Mouse (Mus musculus): ENCODE measurements at regions not wholly inside any gene's neighbourhood (a gene's known extent, or its start where the extent isn't known, plus 50 kb on each side); places are given as distances from the start of the nearest gene placed in this dataset.

DNA sequence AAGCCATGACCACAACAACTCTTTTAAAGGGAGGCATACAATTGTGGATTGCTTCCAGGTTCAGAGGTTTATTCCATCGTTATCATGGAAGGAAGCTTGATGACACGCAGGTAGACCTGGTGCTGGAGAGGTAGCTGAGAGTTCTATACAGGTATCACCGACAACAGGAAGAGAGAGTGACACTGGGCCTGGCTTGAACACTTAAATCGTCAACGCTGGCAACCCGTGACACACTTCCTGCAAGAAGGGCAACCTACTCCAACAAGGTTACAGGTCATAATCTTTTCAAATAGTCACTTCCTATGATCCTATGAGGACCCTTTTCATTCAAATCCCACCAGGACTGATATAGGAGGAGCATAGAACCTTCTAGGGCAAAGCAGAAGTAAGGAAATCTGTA, 155.6 kb downstream of the Adamts15 start:
- 97% methylated on average over 6 of the region's 6 CpGs for WGBS
- Histone ChIP-seq H3K9me3 (no peaks in the 10 kb centered on the region), H3K4me3 (no peak overlapping the region), H3K36me3 (no peaks in the 10 kb centered on the region), H3K4me1 (replicated peaks) (0 out of 2 replicates have a peak, but pooled peaks cover 5% of the 10 kb centered on the region), H3K27ac (no peak overlapping the region), H3K27me3 (ENCODE audit: insufficient read depth, poor library complexity, severe bottlenecking) (no peaks in the 10 kb centered on the region)
- no peak for DNase-seq (ENCODE audit: low spot score)

- 69% methylated on average over 3 of the region's 3 CpGs for WGBS
- no peak for DNase-seq (ENCODE audit: low spot score)
- Histone ChIP-seq H3K27ac (no peak overlapping the region), H3K4me3 (no peak overlapping the region), H3K36me3 (no peaks in the 10 kb centered on the region), H3K9me3 (no peaks in the 10 kb centered on the region), H3K27me3 (ENCODE audit: insufficient read depth, poor library complexity, severe bottlenecking) (no peaks in the 10 kb centered on the region), H3K4me1 (replicated peaks) (0 out of 2 replicates have a peak, but pooled peaks cover 5% of the 10 kb centered on the region)
Observed at GRCm38 (mm10) chr9:30766171-30766570, 156.1 kb downstream of the Adamts15 start.

DNA sequence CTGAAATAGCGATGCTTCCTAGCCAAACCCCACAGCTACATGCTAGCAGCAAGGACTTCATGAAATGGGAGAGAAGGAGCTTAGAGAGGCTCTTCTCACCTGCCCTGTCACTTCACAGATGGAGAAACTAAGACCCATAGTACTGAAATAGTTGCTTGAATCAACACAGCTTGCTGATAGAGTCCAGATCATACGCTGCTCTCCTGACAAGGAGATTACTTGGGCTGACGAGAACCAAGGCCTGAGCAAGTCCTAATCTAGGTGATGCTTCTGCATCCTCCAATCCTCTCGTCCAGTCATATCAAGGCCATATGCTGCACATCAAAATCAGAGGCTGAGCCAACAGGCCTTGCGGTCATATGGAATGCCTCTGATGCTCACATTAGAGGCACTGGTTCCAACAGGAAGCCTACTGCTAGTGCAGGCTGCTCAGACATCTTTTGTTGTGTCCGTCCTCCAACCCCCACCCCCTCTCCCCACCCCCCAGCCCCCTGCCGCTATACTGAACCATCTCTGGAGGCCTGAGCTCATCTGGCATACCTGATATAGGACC, 157.2 kb downstream of the Adamts15 start:
- Histone ChIP-seq H3K4me1 (replicated peaks) (0 out of 2 replicates have a peak, but pooled peaks cover 5% of the 10 kb centered on the region), H3K9me3 (no peaks in the 10 kb centered on the region), H3K36me3 (no peaks in the 10 kb centered on the region), H3K27me3 (ENCODE audit: insufficient read depth, poor library complexity, severe bottlenecking) (no peaks in the 10 kb centered on the region), H3K27ac (no peak overlapping the region), H3K4me3 (no peak overlapping the region)
- DNase-seq (ENCODE audit: low spot score), result no peak
- 79% methylated on average over 7 of the region's 7 CpGs for WGBS

GRCm38 (mm10) chr9:30762913-30763312, 159.3 kb downstream of the Adamts15 start:
- WGBS, result 86% methylated on average over 1 of the region's 1 CpGs
- DNase-seq (ENCODE audit: low spot score), result no peak
- H3K27me3 ChIP-seq (ENCODE audit: insufficient read depth, poor library complexity, severe bottlenecking), result no peaks in the 10 kb centered on the region
- H3K9me3 ChIP-seq, result no peaks in the 10 kb centered on the region
- H3K27ac ChIP-seq, result no peak overlapping the region
- no peaks in the 10 kb centered on the region for H3K36me3 ChIP-seq
- no peak overlapping the region for H3K4me3 ChIP-seq
- 0 out of 2 replicates have a peak, but pooled peaks cover 5% of the 10 kb centered on the region for H3K4me1 ChIP-seq (replicated peaks)

- no peak for DNase-seq (ENCODE audit: low spot score)
- Histone ChIP-seq H3K4me3 (no peak overlapping the region), H3K9me3 (no peaks in the 10 kb centered on the region), H3K36me3 (no peaks in the 10 kb centered on the region), H3K27me3 (ENCODE audit: insufficient read depth, poor library complexity, severe bottlenecking) (no peaks in the 10 kb centered on the region), H3K27ac (no peak overlapping the region), H3K4me1 (replicated peaks) (no peaks in the 10 kb centered on the region)
- WGBS, result 93% methylated on average over 3 of the region's 3 CpGs
Observed at GRCm38 (mm10) chr9:30758121-30758520, 164.1 kb downstream of the Adamts15 start.

- Histone ChIP-seq H3K27me3 (ENCODE audit: insufficient read depth, poor library complexity, severe bottlenecking) (no peaks in the 10 kb centered on the region), H3K4me3 (no peak overlapping the region), H3K4me1 (replicated peaks) (no peaks in the 10 kb centered on the region), H3K36me3 (no peaks in the 10 kb centered on the region), H3K9me3 (no peaks in the 10 kb centered on the region), H3K27ac (no peak overlapping the region)
- WGBS, result 91% methylated on average over 8 of the region's 8 CpGs
- no peak for DNase-seq (ENCODE audit: low spot score)
Observed at GRCm38 (mm10) chr9:30757406-30757805, 164.8 kb downstream of the Adamts15 start.

GRCm38 (mm10) chr9:30756796-30757195, 165.5 kb downstream of the Adamts15 start:
- Histone ChIP-seq H3K4me1 (replicated peaks) (no peaks in the 10 kb centered on the region), H3K27me3 (ENCODE audit: insufficient read depth, poor library complexity, severe bottlenecking) (no peaks in the 10 kb centered on the region), H3K36me3 (no peaks in the 10 kb centered on the region), H3K27ac (no peak overlapping the region), H3K9me3 (no peaks in the 10 kb centered on the region), H3K4me3 (no peak overlapping the region)
- 88% methylated on average over 4 of the region's 4 CpGs for WGBS
- DNase-seq (ENCODE audit: low spot score), result no peak

GRCm38 (mm10) chr9:30755586-30755985, 166.7 kb downstream of the Adamts15 start:
- H3K4me3 ChIP-seq, result no peak overlapping the region
- H3K4me1 ChIP-seq (replicated peaks), result no peaks in the 10 kb centered on the region
- WGBS, result 85% methylated on average over 1 of the region's 1 CpGs
- H3K27ac ChIP-seq, result no peak overlapping the region
- H3K9me3 ChIP-seq, result no peaks in the 10 kb centered on the region
- DNase-seq (ENCODE audit: low spot score), result no peak
- H3K36me3 ChIP-seq, result no peaks in the 10 kb centered on the region
- H3K27me3 ChIP-seq (ENCODE audit: insufficient read depth, poor library complexity, severe bottlenecking), result no peaks in the 10 kb centered on the region

- DNase-seq (ENCODE audit: low spot score), result no peak
- WGBS, result 92% methylated on average over 5 of the region's 5 CpGs
- Histone ChIP-seq H3K9me3 (no peaks in the 10 kb centered on the region), H3K27ac (no peak overlapping the region), H3K36me3 (no peaks in the 10 kb centered on the region), H3K4me3 (no peak overlapping the region), H3K27me3 (ENCODE audit: insufficient read depth, poor library complexity, severe bottlenecking) (no peaks in the 10 kb centered on the region), H3K4me1 (replicated peaks) (no peaks in the 10 kb centered on the region)
Observed at GRCm38 (mm10) chr9:30754826-30755225, 167.4 kb downstream of the Adamts15 start.

- H3K9me3 ChIP-seq, result no peaks in the 10 kb centered on the region
- no peaks in the 10 kb centered on the region for H3K36me3 ChIP-seq
- no peaks in the 10 kb centered on the region for H3K27me3 ChIP-seq (ENCODE audit: insufficient read depth, poor library complexity, severe bottlenecking)
- H3K4me1 ChIP-seq (replicated peaks), result peaks cover 33% of the 10 kb centered on the region
- no peak for DNase-seq (ENCODE audit: low spot score)
- no peak overlapping the region for H3K4me3 ChIP-seq
- 24% methylated on average over 9 of the region's 9 CpGs for WGBS
- no peak overlapping the region; the same call in 1 of the 2 replicates for H3K27ac ChIP-seq
Observed at GRCm38 (mm10) chr9:30743471-30743870, 178.8 kb downstream of the Adamts15 start.

DNA sequence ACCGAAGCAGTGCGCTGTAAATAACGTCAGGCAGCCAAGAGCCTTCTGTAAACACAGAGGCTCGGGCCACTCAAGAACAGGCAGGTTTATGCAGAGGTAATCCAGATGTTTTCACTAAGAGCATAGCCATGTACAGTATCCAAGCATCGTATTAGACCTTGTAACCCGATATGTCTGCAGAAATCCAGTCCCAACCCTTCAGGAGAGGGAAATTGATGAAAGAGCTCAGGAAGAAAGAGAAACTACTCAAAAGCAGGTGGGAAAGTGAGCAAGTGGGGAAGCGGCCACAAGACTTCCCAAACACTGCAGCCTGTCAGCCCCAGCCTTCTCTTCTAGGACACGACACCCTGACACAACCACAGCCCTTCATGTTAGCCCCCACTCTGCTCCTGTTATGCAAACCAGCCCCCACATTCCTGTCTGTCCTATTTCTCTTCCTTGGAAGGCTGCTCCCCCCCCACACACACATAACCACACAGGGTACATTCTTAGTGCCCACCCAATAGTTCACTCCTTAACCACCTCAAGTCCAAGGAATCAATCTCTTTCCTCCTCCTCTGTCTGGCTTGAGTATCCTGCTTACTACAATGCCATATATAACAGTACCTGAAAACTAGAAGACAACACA, 179.7 kb downstream of the Adamts15 start:
- H3K27me3 ChIP-seq (ENCODE audit: insufficient read depth, poor library complexity, severe bottlenecking), result no peaks in the 10 kb centered on the region
- H3K27ac ChIP-seq, result no peak overlapping the region
- 76% methylated on average over 8 of the region's 8 CpGs for WGBS
- H3K9me3 ChIP-seq, result no peaks in the 10 kb centered on the region
- H3K36me3 ChIP-seq, result no peaks in the 10 kb centered on the region
- no peak for DNase-seq (ENCODE audit: low spot score)
- peaks cover 33% of the 10 kb centered on the region for H3K4me1 ChIP-seq (replicated peaks)
- no peak overlapping the region for H3K4me3 ChIP-seq

- Histone ChIP-seq H3K27ac (no peak overlapping the region), H3K27me3 (ENCODE audit: insufficient read depth, poor library complexity, severe bottlenecking) (no peaks in the 10 kb centered on the region), H3K4me3 (no peak overlapping the region), H3K36me3 (no peaks in the 10 kb centered on the region), H3K9me3 (no peaks in the 10 kb centered on the region), H3K4me1 (replicated peaks) (no peaks in the 10 kb centered on the region)
- 76% methylated on average over 2 of the region's 2 CpGs for WGBS
- DNase-seq (ENCODE audit: low spot score), result no peak
Observed at GRCm38 (mm10) chr9:30731687-30732086, 190.6 kb downstream of the Adamts15 start.

DNA sequence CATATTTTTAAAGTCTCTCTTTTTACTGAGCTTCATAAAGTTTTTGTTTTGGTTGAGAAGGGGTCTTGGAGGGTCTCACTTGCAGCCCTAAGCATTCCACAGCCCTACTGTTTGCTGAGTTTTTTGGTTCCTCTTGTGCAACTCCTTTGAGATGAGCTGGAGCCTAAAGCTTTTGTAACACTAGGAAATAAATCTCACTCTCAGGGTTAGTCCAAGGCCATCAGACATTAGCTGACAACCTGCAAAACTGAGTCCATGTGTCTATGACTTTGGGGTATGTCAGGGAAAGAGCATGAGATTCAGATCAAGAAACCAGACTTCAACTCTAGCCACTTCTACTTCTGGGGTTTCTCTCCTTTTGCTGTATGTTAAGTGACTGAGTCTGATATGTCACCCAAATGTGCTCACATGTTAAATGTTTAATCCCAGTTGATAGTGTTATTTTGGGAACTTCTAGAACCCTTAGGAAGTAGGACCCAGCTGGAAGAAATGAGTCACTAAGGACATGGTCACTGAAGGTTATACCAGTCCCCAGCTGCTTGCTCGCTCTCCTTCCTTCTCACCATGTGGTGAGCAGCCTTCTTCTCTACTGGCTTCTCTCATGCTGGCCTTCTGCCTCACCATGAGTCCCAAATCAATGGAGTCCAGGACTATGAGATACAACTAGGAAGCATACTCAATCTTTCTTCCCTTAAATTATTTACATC, 198.7 kb downstream of the Adamts15 start:
- H3K27me3 ChIP-seq (ENCODE audit: insufficient read depth, poor library complexity, severe bottlenecking), result no peaks in the 10 kb centered on the region
- no peaks in the 10 kb centered on the region for H3K36me3 ChIP-seq
- H3K9me3 ChIP-seq, result no peaks in the 10 kb centered on the region
- no peaks in the 10 kb centered on the region for H3K4me1 ChIP-seq (replicated peaks)
- H3K4me3 ChIP-seq, result no peak overlapping the region
- 86% methylated on average over 1 of the region's 1 CpGs for WGBS
- no peak for DNase-seq (ENCODE audit: low spot score)
- no peak overlapping the region for H3K27ac ChIP-seq
